Mouse (Mus musculus): ENCODE results near the gene Pde4b. TPM values are rescaled to one million over a fixed set of nuclear protein-coding genes. Genes with fewer than 3 reads are reported as not detected.

Pde4b gene
- polyA plus RNA-seq, 1 experiment from 2014 or later, result 49.4 TPM

DNA sequence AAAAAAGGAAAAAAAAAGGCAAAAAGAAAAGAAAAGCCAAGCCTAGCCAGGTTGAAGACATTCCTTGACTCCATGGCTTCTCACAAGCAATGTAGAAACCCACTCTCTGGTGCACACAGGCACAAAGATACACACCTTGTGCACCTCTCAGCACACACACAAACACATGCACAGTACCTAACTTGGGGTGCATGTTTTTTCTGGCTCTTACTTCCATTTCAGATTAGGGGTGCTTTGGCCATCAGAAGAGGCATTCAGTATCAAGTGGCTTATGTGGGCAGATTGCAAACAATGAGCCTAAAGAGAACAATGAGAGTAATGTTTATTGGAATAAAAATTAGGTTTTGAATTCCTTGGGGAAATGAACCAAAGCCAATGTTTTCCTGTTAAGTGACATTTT is 166.7 kb downstream of the Pde4b start:
- no peak for ATAC-seq (ENCODE audit: low FRiP score, low TSS enrichment)
- H3K9ac ChIP-seq (replicated peaks; ENCODE audit: low read length), result peak overlapping the region; percentile 43; the same call in 1 of the 2 replicates

DNA sequence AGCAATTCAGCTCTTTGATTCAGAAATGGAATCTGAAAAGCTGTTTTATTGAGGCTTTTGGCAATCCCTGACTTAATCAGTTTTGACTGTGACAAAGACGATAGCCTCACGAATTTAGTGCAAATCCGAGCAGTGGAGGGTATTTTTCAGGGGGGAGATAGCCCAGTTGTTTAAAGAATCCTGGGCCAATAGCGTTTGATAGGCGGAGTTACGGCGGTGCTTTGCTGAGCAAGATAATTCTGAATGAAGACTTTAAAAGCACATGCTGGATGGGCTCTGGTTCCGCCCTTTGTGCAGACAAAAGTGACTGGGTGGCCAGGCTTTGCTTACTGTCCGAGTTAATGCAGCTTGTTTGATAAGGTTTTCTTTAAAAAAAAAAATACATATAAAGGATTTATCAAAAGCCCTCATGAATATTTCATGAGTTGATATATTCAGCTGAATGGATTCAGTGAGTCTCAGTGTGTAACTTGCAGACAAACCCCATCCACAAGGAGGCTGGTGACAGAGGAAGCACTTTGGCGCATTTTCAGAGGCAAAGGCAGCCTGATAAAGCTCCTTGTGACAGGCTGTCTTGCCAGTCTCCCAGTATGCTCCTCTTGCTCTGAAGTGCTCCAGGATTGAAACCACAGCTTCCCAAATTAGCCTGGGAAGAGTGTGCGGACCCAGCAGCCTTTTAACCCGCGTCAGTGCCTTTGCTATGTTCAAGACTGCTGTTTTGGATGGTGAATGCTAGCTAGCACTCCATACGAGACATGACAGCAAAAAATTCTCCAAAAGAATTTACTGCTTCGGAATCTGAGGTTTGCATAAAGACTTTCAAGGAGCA is 167.3 kb downstream of the Pde4b start:
- no peaks in the 10 kb centered on the region for H3K36me3 ChIP-seq (ENCODE audit: control insufficient read depth, insufficient read depth, low read length)
- no peaks in the 10 kb centered on the region for H3K27me3 ChIP-seq (ENCODE audit: control insufficient read depth, insufficient read depth, low read length)
- peak overlapping the region; percentile 36 for H3K4me3 ChIP-seq (replicated peaks; ENCODE audit: low read depth, low read length)
- ATAC-seq (ENCODE audit: low FRiP score, low TSS enrichment) (peak; percentile 87), DNase-seq (peak; percentile 84)
- no peaks in the 10 kb centered on the region for H3K9me3 ChIP-seq (ENCODE audit: control insufficient read depth, low read length)
- WGBS, result 1% methylated on average over 15 of the region's 15 CpGs
- peak overlapping the region; percentile 71 for H3K4me2 ChIP-seq (ENCODE audit: low read length)
- H3K27ac ChIP-seq (replicated peaks; ENCODE audit: low read depth, low read length), result peak overlapping the region; percentile 76
- H3K9ac ChIP-seq (replicated peaks; ENCODE audit: low read length), result peak overlapping the region; percentile 43
- H3K4me1 ChIP-seq (ENCODE audit: control insufficient read depth, insufficient read depth, low read length), result peaks cover 23% of the 10 kb centered on the region

More for the DNA sequence above, 166.7 kb downstream of the Pde4b start:
- Histone ChIP-seq H3K27me3 (ENCODE audit: control insufficient read depth, insufficient read depth, low read length) (no peaks in the 10 kb centered on the region), H3K4me3 (replicated peaks; ENCODE audit: low read depth, low read length) (peak overlapping the region; percentile 36), H3K4me1 (ENCODE audit: control insufficient read depth, insufficient read depth, low read length) (peaks cover 23% of the 10 kb centered on the region), H3K9me3 (ENCODE audit: control insufficient read depth, low read length) (no peaks in the 10 kb centered on the region), H3K4me2 (ENCODE audit: low read length) (peak overlapping the region; percentile 71), H3K36me3 (ENCODE audit: control insufficient read depth, insufficient read depth, low read length) (no peaks in the 10 kb centered on the region), H3K27ac (replicated peaks; ENCODE audit: low read depth, low read length) (peak overlapping the region; percentile 76)
- DNase-seq, result no peak

DNA sequence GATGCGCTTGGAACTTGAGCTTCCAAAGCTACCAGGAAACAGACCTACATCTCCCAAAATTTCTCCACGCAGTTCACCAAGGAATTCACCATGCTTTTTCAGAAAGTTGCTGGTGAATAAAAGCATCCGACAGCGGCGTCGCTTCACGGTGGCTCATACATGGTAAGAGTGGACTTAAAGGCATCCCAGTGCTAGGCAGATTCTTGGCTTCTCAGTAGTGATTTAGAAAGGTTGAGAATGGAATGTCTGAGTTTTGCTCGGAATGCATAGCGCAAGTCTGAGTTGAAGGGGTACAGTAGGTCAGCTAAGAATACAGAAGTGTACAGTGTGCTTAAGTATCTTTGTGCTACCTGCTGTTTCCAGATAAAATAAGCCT is 167.9 kb downstream of the Pde4b start:
- peak; percentile 56 for DNase-seq

DNA sequence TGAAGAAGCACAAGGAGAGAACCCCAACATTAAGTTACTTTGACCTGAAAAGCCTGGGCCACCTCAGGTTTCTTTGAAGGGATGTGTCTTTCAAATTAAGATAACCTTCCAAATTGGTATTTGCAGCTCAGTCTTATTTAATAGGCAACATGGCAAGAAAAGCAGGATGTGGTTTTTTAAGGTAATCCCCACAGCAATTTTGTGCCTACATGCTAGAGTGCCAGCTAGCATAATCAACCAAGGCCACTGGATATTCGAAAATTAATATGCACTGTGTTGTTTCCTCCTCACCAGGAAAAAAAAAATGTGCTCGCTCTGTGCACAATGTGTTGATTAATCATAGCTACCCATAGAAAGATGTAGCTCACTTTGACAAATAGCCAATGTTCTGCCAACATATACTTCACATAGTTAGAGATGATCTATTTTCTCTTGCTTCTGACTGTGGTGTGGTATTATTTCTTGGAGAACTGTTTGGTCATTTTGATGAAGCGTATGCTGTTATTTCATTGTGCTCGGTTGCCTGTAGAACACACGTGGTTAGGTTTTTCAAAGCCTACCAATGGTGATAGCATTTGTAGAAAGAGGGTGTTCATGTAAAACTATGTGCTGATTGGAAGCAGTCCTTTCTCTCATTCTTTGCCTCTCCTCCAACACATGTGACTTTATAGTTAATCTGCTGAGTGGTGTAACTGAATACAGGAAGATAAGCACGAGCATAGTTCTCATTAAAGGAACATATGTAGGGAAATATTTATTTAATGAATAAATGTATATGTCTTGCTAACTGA is 169.0 kb downstream of the Pde4b start:
- WGBS, result 64% methylated on average over 6 of the region's 6 CpGs
- peak overlapping the region; percentile 71 for H3K4me2 ChIP-seq (ENCODE audit: low read length)
- no peaks in the 10 kb centered on the region for H3K36me3 ChIP-seq (ENCODE audit: control insufficient read depth, insufficient read depth, low read length)
- H3K9ac ChIP-seq (replicated peaks; ENCODE audit: low read length), result no peak overlapping the region; the same call in 1 of the 2 replicates
- H3K4me1 ChIP-seq (ENCODE audit: control insufficient read depth, insufficient read depth, low read length), result peaks cover 23% of the 10 kb centered on the region
- no peak for ATAC-seq (ENCODE audit: low FRiP score, low TSS enrichment)
- peak overlapping the region; percentile 36 for H3K4me3 ChIP-seq (replicated peaks; ENCODE audit: low read depth, low read length)
- H3K27me3 ChIP-seq (ENCODE audit: control insufficient read depth, insufficient read depth, low read length), result no peaks in the 10 kb centered on the region
- H3K27ac ChIP-seq (replicated peaks; ENCODE audit: low read depth, low read length), result no peak overlapping the region
- DNase-seq, result no peak
- H3K9me3 ChIP-seq (ENCODE audit: control insufficient read depth, low read length), result no peaks in the 10 kb centered on the region

More for the DNA sequence above, 167.9 kb downstream of the Pde4b start:
- WGBS, result 8% methylated on average over 9 of the region's 9 CpGs
- Histone ChIP-seq H3K27me3 (ENCODE audit: control insufficient read depth, insufficient read depth, low read length) (no peaks in the 10 kb centered on the region), H3K9ac (replicated peaks; ENCODE audit: low read length) (peak overlapping the region; percentile 43), H3K4me1 (ENCODE audit: control insufficient read depth, insufficient read depth, low read length) (peaks cover 23% of the 10 kb centered on the region), H3K36me3 (ENCODE audit: control insufficient read depth, insufficient read depth, low read length) (no peaks in the 10 kb centered on the region), H3K4me3 (replicated peaks; ENCODE audit: low read depth, low read length) (peak overlapping the region; percentile 36), H3K9me3 (ENCODE audit: control insufficient read depth, low read length) (no peaks in the 10 kb centered on the region), H3K4me2 (ENCODE audit: low read length) (peak overlapping the region; percentile 71), H3K27ac (replicated peaks; ENCODE audit: low read depth, low read length) (peak overlapping the region; percentile 76)
- ATAC-seq (ENCODE audit: low FRiP score, low TSS enrichment), result no peak

DNA sequence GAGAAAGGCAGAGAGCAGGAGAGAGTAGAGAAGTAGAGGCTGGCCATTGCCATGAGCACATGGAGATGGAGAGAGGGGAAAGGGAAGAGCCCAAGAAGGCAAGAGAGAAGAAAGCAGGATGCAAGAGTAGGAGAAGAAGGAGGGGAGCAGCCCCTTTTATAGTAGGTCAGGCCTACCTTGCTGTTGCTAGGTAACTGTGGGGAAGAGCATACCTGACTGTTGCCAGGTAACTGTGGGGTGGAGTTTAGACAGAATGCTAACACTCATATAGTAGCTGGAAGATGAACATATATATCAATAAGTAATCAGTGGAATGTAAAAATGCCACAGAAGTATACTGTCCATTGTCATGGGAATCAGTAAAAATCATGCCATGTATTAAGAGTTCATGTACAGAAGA is 172.9 kb downstream of the Pde4b start:
- no peaks in the 10 kb centered on the region for H3K9me3 ChIP-seq (ENCODE audit: control insufficient read depth, low read length)
- no peak for DNase-seq
- H3K9ac ChIP-seq (replicated peaks; ENCODE audit: low read length), result no peak overlapping the region
- no peak overlapping the region for H3K27ac ChIP-seq (replicated peaks; ENCODE audit: low read depth, low read length)
- no peaks in the 10 kb centered on the region for H3K36me3 ChIP-seq (ENCODE audit: control insufficient read depth, insufficient read depth, low read length)
- no peaks in the 10 kb centered on the region for H3K27me3 ChIP-seq (ENCODE audit: control insufficient read depth, insufficient read depth, low read length)
- peaks cover 16% of the 10 kb centered on the region for H3K4me1 ChIP-seq (ENCODE audit: control insufficient read depth, insufficient read depth, low read length)
- H3K4me3 ChIP-seq (replicated peaks; ENCODE audit: low read depth, low read length), result no peak overlapping the region
- no peak for ATAC-seq (ENCODE audit: low FRiP score, low TSS enrichment)
- no peak overlapping the region for H3K4me2 ChIP-seq (ENCODE audit: low read length)

DNA sequence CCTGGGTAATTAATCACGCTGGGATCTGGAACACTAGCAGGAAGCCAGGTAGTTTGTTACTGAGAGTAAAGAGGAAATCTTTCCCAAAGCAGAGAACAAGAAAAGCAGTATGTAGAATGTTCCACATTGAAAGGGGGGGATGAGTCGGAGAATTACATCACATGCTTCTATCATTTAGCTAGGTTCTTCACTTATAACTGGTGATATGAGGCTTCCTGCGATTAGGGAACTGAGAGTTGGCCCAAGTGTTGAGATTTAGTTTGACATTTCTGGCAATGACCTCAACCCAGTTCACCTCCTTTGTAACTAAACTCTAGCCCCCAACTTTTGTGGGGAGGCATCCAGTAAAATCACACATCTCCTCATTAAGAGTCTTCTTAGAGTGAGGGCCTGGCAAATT is 185.0 kb downstream of the Pde4b start:
- Histone ChIP-seq H3K9ac (replicated peaks; ENCODE audit: low read length) (no peak overlapping the region), H3K27ac (replicated peaks; ENCODE audit: low read depth, low read length) (no peak overlapping the region), H3K27me3 (ENCODE audit: control insufficient read depth, insufficient read depth, low read length) (no peaks in the 10 kb centered on the region), H3K9me3 (ENCODE audit: control insufficient read depth, low read length) (no peaks in the 10 kb centered on the region), H3K4me3 (replicated peaks; ENCODE audit: low read depth, low read length) (no peak overlapping the region), H3K4me1 (ENCODE audit: control insufficient read depth, insufficient read depth, low read length) (no peaks in the 10 kb centered on the region), H3K36me3 (ENCODE audit: control insufficient read depth, insufficient read depth, low read length) (no peaks in the 10 kb centered on the region), H3K4me2 (ENCODE audit: low read length) (no peak overlapping the region)
- WGBS, result 90% methylated on average over 3 of the region's 3 CpGs
- DNase-seq (no peak), ATAC-seq (ENCODE audit: low FRiP score, low TSS enrichment) (no peak)

DNA sequence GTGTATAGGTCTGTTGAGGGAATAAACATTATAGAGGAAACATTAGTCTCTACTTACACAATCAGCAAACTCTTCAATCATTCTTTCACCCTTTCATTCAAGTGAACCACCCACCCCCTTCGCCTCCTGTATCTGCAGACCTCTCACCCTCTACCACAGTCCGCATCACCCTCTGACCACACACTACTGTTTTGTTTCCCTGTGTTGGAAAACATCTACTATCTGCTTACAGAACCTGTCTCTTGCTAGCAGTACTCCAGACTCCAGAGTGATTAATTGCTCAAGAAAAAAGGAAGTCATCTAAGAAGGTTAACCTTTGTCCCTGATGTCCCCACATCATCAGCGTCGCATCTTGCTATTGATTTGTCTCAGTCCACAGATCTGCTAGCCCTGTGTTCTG is 185.4 kb downstream of the Pde4b start:
- WGBS, result 95% methylated on average over 4 of the region's 4 CpGs
- Histone ChIP-seq H3K27me3 (ENCODE audit: control insufficient read depth, insufficient read depth, low read length) (no peaks in the 10 kb centered on the region), H3K4me3 (replicated peaks; ENCODE audit: low read depth, low read length) (no peak overlapping the region), H3K36me3 (ENCODE audit: control insufficient read depth, insufficient read depth, low read length) (no peaks in the 10 kb centered on the region), H3K4me2 (ENCODE audit: low read length) (no peak overlapping the region), H3K9ac (replicated peaks; ENCODE audit: low read length) (no peak overlapping the region), H3K9me3 (ENCODE audit: control insufficient read depth, low read length) (no peaks in the 10 kb centered on the region), H3K4me1 (ENCODE audit: control insufficient read depth, insufficient read depth, low read length) (no peaks in the 10 kb centered on the region), H3K27ac (replicated peaks; ENCODE audit: low read depth, low read length) (no peak overlapping the region)
- DNase-seq, result no peak
- no peak for ATAC-seq (ENCODE audit: low FRiP score, low TSS enrichment)

DNA sequence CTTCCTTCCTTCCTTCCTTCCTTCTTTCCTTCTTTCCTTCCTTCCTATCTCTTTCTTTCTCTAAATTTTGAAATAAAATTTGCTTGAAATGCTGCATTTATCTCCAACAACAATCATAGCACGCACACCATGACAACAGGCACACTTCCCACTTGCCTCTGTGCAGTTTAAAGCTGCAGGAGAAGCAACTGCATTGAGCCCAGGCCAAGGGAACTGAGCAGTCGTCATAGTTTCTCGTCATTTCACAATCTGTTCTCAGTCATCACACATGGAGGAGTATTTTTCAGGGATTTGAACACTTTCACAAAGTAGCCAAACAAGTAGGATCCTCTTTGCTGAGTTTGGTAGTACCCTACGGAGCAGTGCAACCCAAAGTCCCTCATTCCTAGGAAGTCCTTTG is 188.4 kb downstream of the Pde4b start:
- H3K4me3 ChIP-seq (replicated peaks; ENCODE audit: low read depth, low read length), result no peak overlapping the region
- ATAC-seq (ENCODE audit: low FRiP score, low TSS enrichment) (no peak), DNase-seq (no peak)
- no peaks in the 10 kb centered on the region for H3K9me3 ChIP-seq (ENCODE audit: control insufficient read depth, low read length)
- WGBS, result 77% methylated on average over 4 of the region's 4 CpGs
- H3K4me2 ChIP-seq (ENCODE audit: low read length), result no peak overlapping the region
- no peaks in the 10 kb centered on the region for H3K4me1 ChIP-seq (ENCODE audit: control insufficient read depth, insufficient read depth, low read length)
- H3K36me3 ChIP-seq (ENCODE audit: control insufficient read depth, insufficient read depth, low read length), result no peaks in the 10 kb centered on the region
- H3K27ac ChIP-seq (replicated peaks; ENCODE audit: low read depth, low read length), result no peak overlapping the region
- H3K27me3 ChIP-seq (ENCODE audit: control insufficient read depth, insufficient read depth, low read length), result no peaks in the 10 kb centered on the region
- no peak overlapping the region for H3K9ac ChIP-seq (replicated peaks; ENCODE audit: low read length)

All from midbrain, embryonic 14.5 days (tissue).